Mouse (Mus musculus) thymus, adult 2 months (tissue): Measurements from ENCODE around the gene Gon4l. TPM values are rescaled to one million over a fixed set of nuclear protein-coding genes. Genes with fewer than 3 reads are reported as not detected.
"Not testable (repeated sequence)": the region's sequence is repeated elsewhere in the genome, so short reads cannot be mapped to it uniquely, and the experiment has no call there.

ENCODE experiments used
- DNase-seq: peaks from one replicate; pipeline ENCODE4 v3.0.0; 2021
- H3K27ac ChIP-seq: fragments of 200-500 bp; 2 replicates; pipeline ENCODE4 v1.5.1; 2012; ENCODE audit warnings: low read length, control low read depth; ENCODE audit not compliant: control insufficient read depth, insufficient read depth
- H3K27me3 ChIP-seq: fragments of 200-500 bp; 2 replicates; pipeline ENCODE4 v1.6.1; 2012; ENCODE audit warnings: mild to moderate bottlenecking, low read length, moderate library complexity, mixed read lengths; ENCODE audit not compliant: control insufficient read depth, insufficient read depth
- H3K36me3 ChIP-seq: fragments of 200-500 bp; 2 replicates; pipeline ENCODE4 v1.6.1; 2012; ENCODE audit warnings: mild to moderate bottlenecking, low read length, moderate library complexity; ENCODE audit not compliant: control insufficient read depth, insufficient read depth
- H3K4me1 ChIP-seq: fragments of 200-500 bp; replicated peaks from 2 replicates; pipeline ENCODE4 v1.6.1; 2012; ENCODE audit warnings: low read length; ENCODE audit not compliant: control insufficient read depth, insufficient read depth
- H3K4me3 ChIP-seq: fragments of 200-500 bp; 2 replicates; pipeline ENCODE4 v1.5.1; 2012; ENCODE audit warnings: mild to moderate bottlenecking, low read length, control low read depth, moderate library complexity; ENCODE audit not compliant: control insufficient read depth, insufficient read depth
- CTCF ChIP-seq: fragments of 200-500 bp; IDR thresholded peaks from 2 replicates; pipeline ENCODE4 v1.5.1; 2012; ENCODE audit warnings: mild to moderate bottlenecking, control low read depth, low read length, moderate library complexity, borderline replicate concordance; ENCODE audit not compliant: control insufficient read depth, poor library complexity, insufficient read depth; ENCODE audit errors: extremely low read depth
- POLR2A ChIP-seq: fragments of 200-500 bp; IDR thresholded peaks from 2 replicates; pipeline ENCODE4 v1.6.1; 2012; ENCODE audit warnings: mild to moderate bottlenecking, low read length, control low read depth, moderate library complexity; ENCODE audit not compliant: control insufficient read depth, poor library complexity, insufficient read depth; ENCODE audit errors: extremely low read depth
- WGBS: fragments of 180-500 bp; shearing (Covaris S2); methylation state at CpG from one replicate; pipeline ENCODE4 v1.1.7; 2018; 5-methylcytosine and 5-hydroxymethylcytosine counted together
- polyA plus RNA-seq: library from polyadenylated mRNA; depleted of rRNA; stranded (reverse); fragments of >200 nt; gene quantifications from 2 replicates; pipeline ENCODE4 v1.2.3, GENCODE M21; 2012

Gene Gon4l
- polyA plus RNA-seq, 1 experiment: 25.1 TPM

DNA sequence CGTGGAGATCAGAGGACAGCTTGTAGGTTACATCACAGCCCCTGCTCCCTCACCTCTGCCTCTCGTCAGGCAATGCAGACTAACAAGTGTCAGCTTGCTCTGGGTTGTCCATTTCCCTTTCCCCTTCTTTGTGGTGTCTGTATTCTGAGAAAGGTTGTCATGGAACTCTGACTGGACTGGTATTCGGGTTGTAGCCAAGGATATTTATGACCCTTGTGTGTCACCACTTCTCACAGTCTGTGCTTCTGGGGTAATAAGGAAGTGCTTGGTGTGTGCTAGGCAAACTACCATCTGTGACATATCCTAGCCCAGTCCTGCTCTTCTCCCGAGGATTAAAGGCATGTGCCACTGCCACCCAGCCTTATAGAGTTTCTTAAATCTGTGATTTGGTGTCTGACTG is 14.1 kb downstream of the Gon4l start:
- no peak for DNase-seq
- TF ChIP-seq POLR2A (no peak), CTCF (no peak)
- no peak overlapping the region for H3K4me3 ChIP-seq
- H3K36me3 ChIP-seq: peaks cover 9% of the 10 kb centered on the region
- 87% methylated on average over 4 of the region's 4 CpGs for WGBS
- H3K4me1 ChIP-seq: no peaks in the 10 kb centered on the region
- H3K27ac ChIP-seq: no peak overlapping the region
- H3K27me3 ChIP-seq: no peaks in the 10 kb centered on the region

DNA sequence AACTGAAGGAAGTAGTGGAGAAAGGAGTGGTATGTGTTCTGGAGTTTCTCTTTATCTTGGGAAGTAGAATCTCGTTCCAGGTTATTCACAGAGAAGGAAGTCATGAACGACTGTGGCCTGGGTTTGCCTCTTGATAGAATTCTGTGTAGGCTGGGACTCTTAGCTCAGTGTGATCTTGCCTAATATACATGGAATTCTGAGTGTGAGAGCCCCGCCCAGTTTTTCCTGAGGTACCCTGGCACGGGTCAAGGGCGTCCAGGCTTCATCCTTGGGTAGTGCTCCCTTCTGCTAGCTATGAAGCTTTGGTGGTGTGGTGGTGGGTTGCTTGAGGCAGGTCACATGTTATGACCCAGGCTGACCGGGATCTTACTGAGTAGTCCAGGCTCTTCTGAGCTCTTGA is 20.8 kb downstream of the Gon4l start:
- 95% methylated on average over 6 of the region's 6 CpGs for WGBS
- DNase-seq: no peak
- TF ChIP-seq CTCF: no peak
- no peak for TF ChIP-seq POLR2A
- no peaks in the 10 kb centered on the region for H3K4me1 ChIP-seq
- H3K4me3 ChIP-seq: no peak overlapping the region
- H3K27me3 ChIP-seq: no peaks in the 10 kb centered on the region
- no peak overlapping the region for H3K27ac ChIP-seq
- peaks cover 53% of the 10 kb centered on the region for H3K36me3 ChIP-seq

DNA sequence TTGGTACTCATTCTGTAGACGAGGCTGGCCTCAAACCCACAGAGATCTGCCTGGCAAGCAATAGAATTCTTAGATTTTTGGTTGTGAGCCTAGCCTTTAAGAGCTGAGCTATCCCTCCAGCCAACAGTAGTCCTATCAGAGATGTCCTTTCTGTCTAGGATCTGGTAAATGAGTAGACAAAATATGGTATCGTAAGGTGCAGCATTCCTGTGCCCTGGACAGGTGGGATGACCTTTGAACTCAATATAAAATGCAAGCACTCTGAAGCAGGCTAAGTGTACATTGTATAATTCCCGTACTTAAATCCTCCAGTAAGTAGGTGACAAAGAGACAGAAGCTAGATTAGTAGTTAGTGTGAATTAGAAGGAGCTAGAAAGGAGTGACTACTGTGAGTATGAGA is 27.1 kb downstream of the Gon4l start:
- no peak for DNase-seq
- WGBS: 98% methylated on average over 3 of the region's 3 CpGs
- TF ChIP-seq CTCF: no peak
- no peak for TF ChIP-seq POLR2A

DNA sequence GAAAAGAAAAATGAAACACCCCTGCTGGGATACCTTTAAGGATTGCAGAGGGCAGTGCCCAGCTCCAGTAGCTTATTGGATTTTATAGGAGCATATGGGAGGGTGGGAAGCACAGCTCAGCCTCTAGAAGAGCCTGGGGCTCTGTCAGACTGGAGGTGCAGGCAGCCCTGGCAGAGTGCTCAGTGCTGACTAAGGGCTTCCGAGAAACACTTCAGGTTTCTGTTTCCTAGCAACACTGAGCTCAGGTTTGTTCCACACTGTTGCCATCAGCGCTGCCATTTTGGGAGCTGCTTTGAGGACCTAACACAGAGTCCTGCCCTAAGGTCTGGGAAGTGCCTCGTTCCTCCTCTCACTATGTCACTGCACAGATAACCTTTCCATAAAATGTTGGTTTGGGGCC is 31.7 kb downstream of the Gon4l start:
- H3K27ac ChIP-seq, DNase-seq, H3K4me3 ChIP-seq, H3K27me3 ChIP-seq, H3K4me1 ChIP-seq: not testable (repeated sequence)
- peaks cover 33% of the 10 kb centered on the region for H3K36me3 ChIP-seq
- no CpG with 5 or more reads among the region's 3 CpGs for WGBS

More for the DNA sequence above, 27.1 kb downstream of the Gon4l start:
- H3K4me3 ChIP-seq: no peak overlapping the region
- no peaks in the 10 kb centered on the region for H3K27me3 ChIP-seq
- peaks cover 74% of the 10 kb centered on the region for H3K36me3 ChIP-seq
- H3K27ac ChIP-seq: no peak overlapping the region
- H3K4me1 ChIP-seq: no peaks in the 10 kb centered on the region

DNA sequence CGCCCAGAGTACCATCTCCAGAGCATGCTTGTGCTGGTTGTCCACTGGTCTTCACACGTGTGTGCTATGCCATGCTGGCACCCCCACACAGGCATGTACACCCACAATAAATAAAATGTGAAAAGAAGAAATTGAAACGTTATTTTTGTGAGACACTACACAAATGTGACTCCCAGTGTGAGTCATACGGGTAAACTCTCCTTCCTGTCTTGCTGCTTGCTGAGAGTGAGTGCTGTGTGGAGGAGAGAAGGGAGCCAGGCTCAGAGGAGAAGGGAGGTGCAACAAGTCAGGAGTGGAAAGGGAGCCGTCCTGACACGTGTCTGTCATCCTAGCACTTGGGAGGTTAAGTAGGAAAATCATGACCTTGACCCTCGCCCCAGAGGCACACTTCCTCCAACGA is 32.1 kb downstream of the Gon4l start:
- H3K4me1 ChIP-seq, H3K27ac ChIP-seq, DNase-seq, H3K4me3 ChIP-seq, H3K27me3 ChIP-seq: not testable (repeated sequence)
- WGBS: no CpG with 5 or more reads among the region's 8 CpGs
- H3K36me3 ChIP-seq: peaks cover 33% of the 10 kb centered on the region

DNA sequence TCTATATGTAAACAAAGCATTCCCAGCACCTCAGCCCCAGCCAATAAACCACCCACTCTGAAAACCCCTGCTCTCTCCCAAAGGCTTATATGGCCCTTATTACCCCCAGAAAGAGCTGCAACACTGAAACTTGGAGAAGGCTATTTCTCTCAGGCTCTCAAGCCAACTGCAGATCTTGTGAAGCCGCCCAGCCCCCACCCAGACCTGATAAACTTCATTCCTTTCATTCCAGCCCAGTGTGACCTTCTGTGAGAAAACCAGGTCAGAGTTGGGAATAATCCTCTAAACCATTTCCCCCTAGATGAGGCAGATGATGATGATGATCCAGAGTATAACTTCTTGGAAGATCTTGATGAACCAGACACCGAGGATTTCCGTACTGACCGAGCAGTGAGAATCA is 33.4 kb downstream of the Gon4l start:
- 100% methylated on average over 2 of the region's 4 CpGs for WGBS

DNA sequence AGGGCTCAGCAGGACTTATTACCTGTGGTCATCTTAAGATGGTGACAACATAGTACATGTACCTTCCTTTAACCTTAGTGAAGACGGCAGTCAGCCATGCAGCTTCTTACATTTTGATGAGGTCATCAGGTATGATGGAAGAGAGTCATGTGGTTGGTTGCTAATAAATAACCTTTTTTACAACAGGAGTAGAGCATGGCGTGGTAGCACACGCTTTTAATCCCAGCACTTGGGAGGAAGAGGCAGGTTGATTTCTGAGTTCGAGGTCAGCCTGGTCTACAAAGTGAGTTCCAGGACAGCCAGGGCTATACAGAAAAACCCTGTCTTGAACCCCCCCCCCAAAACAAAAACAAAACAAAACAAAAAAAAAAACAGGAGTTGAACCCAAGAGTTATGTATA is 47.5 kb downstream of the Gon4l start:
- H3K27me3 ChIP-seq, H3K36me3 ChIP-seq, H3K4me1 ChIP-seq, H3K27ac ChIP-seq, DNase-seq, H3K4me3 ChIP-seq: not testable (repeated sequence)
- 98% methylated on average over 4 of the region's 4 CpGs for WGBS

More for the DNA sequence above, 33.4 kb downstream of the Gon4l start:
- DNase-seq, H3K27me3 ChIP-seq, H3K4me1 ChIP-seq, H3K27ac ChIP-seq, H3K4me3 ChIP-seq: not testable (repeated sequence)
- H3K36me3 ChIP-seq: peaks cover 23% of the 10 kb centered on the region

DNA sequence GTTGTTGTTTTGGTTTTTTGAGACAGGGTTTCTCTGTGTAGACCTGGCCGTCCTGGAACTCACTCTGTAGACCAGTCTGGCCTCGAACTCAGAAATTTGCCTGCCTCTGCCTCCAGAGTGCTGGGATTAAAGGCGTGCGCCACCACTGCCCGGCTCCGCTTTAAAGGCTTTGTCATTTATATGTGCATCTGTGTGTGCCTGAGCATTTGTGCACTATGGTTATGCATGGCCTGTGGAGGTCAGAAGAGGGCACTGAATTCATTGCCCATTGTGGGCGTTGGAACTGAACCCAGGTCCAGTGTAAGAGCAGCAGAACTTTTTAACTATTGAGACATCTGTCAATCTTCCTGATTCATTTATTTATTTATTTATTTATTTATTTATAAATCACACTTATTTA is 58.0 kb downstream of the Gon4l start:
- H3K27ac ChIP-seq, H3K4me1 ChIP-seq, H3K36me3 ChIP-seq, DNase-seq, H3K27me3 ChIP-seq, H3K4me3 ChIP-seq: not testable (repeated sequence)
- WGBS: over 99% methylated on average over 7 of the region's 7 CpGs
